Mouse (Mus musculus) ovary, postnatal 10 days (tissue): Measurements from ENCODE around the gene Usp29.

Experiments
- DNase-seq: peaks from one replicate; pipeline ENCODE4 v3.0.0; 2022; ENCODE audit warnings: low spot score

Gene Usp29

GRCm38 (mm10) chr7:6730241-6730640 lies at the start of gene Usp29, which contains the start of gene Peg3:
Gene Usp29 (plus strand): TSS chr7:6730578.
Gene Peg3 (minus strand): TSS chr7:6730431.
- DNase-seq = peak; percentile 61

DNA sequence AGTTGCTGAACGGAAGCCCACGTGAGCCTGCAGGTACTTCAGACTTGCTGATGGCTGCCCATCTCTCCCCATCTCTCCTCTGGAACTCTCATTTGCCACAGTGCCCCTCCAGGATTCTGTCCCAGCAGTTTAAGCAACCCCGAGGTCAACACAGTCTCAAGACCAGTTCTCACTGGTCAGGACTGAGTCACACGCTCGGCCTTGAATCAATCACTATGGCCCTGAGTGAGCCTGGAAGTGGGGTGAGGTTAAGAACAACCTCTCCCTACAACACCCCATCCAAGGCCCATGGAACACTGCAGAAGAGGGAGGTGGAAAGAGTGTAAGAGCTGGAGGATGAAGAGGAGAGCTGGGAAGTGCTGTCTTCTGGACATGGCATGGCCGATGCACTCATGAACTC lies 44.9 kb upstream of the Usp29 start:
- no peak for DNase-seq

- peak; percentile 48 for DNase-seq
Measured at GRCm38 (mm10) chr7:6696241-6697045, 33.9 kb upstream of the Usp29 start, which contains the start of gene Zim1. Gene Zim1 (minus strand): TSS chr7:6696450.

- DNase-seq = no peak
Measured at GRCm38 (mm10) chr7:6699230-6699629, 31.1 kb upstream of the Usp29 start.

DNA sequence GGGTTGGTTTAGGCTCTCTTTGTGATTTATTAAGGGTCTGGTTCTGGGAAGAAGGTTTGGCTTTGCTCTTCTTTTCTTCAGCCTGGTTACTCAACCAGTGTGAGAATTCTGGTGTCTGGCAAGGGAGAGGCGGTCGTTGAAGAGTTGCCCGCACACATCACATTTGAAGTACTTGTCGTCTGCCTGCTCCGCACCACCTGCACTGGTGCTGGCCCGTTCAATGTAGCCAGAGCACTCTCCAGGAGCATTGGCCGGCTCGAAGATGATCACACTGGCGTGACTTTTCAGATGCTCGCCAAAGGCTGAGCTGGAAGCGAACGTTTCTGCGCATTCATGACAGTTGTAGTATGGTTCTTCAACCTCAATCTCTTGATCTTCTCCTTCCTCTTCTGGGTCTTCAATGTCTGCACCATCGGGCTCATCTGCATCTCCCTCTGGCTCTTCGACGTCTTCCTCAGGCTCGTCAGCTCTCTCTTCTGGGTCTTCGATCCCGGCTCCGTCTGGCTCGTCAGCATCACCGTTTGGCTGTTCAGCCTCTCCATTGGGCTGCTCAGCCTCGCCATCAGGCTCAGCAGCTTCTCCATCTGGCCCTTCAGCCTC lies 22.9 kb upstream of the Usp29 start:
- DNase-seq = no peak

- no peak for DNase-seq
Measured at GRCm38 (mm10) chr7:6708451-6709180, 21.8 kb upstream of the Usp29 start.

- DNase-seq = no peak
Measured at GRCm38 (mm10) chr7:6709396-6709795, 21.0 kb upstream of the Usp29 start.

DNA sequence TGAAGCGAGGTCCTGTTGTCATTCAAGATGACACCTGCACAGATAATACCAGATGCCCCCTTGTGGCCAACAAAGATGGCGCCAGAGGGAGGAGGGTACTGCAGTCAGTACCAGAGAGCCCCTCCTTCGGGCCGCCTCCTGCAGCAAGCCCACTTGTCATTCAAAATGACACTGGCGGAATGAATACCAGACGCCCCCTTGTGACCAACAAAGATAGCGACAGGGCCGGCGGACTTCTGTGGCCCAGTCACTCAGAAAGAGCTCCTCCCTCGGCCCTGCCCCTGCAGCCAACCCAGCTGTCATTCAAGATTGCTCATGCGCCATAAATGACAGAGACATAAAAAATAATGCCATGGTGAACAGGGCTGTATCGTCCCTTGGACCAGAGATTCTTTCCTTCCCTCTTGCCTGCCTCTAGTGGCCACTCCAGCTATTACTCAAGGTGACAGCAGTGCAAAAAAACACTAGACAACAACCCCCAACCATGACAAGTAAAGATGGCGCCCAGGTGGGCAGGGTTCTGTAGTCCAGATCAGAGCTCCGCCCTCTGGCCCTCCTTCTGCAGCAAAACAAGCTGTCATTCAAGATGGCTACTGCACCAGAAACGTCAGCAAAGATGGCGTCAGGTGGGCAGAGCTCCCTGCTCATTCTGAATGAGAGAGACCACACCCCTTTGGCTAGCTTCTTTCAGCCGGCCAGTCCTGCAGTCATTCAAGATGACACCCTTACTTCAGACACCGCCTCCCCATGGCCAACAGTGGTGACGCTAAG lies 2.8 kb upstream of the Usp29 start:
- peak; percentile 44 for DNase-seq

- DNase-seq = peak; percentile 45
Measured at GRCm38 (mm10) chr7:6728263-6728931, 2.0 kb upstream of the Usp29 start.

DNA sequence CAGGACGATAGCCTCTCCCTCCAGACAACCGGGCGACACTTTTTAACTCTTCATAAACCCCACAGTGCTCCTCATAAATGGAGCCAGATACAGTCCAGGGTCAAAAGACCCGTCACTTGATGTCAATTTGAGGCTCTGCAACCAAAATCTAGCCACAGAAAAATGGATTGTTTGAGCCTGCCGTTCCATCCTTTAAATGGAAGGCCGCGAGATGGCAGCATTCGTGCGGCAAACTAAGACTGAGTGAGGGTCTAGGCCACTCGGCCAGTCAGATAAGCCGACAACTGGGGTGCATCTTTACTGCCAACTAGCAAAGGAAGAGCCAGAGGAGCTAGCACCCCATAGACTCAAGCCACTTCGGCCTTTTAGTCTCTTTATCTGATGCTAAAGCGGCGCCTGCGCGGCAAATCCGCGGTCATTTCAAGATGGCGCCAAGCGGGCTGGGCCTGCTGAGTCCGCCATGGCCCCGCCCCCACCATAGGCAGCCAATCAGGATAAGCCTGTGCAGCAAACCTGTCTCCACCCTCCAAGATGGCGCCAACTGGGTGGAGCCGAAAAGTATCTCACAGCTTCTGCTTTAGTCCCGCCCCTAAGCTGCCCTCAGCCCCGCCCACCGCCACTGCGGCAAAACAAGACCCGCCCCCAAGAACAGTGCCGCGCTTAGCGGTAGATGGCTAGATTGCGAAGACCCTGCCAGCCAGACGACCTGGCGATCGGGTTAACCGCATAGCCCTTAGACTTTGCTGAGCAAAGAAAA lies 1.1 kb upstream of the Usp29 start:
- peak; percentile 58 for DNase-seq

- no peak for DNase-seq
Measured at GRCm38 (mm10) chr7:6730801-6731200, 423 bp downstream of the Usp29 start.

- no peak for DNase-seq
Measured at GRCm38 (mm10) chr7:6731373-6731772, 995 bp downstream of the Usp29 start.

- no peak for DNase-seq
Measured at GRCm38 (mm10) chr7:6731930-6732329, 1.6 kb downstream of the Usp29 start.

- no peak for DNase-seq
Measured at GRCm38 (mm10) chr7:6736060-6736459, 5.7 kb downstream of the Usp29 start.

DNA sequence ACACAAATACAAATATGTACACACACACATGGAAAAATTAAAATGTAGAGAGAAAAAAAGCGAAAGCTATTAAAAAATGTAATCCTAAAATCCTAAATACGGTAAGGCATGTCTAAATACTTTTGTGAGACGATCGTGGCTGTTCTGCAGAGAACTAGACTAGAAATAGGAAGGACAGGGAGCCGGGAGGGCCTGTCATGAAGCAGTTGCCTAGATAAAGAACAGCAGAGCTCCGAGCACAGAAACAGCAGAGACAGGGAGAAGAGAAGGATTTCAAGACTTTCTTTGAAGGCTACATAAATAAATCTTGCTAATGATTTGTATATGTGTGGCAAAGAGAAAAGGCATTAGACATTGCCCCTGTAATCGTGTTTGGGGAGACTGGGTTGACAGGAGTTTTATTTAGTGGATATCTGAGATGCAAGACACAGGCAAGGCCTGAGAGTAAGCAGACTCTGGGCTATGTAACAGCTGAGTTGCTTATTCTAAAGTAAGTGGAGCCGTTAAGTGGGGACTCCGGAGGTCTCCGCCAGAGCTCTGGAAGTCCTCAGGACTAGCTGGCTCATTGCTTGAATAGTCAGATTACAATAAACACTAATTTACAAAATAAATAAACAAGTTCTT lies 14.0 kb downstream of the Usp29 start:
- no peak for DNase-seq

DNA sequence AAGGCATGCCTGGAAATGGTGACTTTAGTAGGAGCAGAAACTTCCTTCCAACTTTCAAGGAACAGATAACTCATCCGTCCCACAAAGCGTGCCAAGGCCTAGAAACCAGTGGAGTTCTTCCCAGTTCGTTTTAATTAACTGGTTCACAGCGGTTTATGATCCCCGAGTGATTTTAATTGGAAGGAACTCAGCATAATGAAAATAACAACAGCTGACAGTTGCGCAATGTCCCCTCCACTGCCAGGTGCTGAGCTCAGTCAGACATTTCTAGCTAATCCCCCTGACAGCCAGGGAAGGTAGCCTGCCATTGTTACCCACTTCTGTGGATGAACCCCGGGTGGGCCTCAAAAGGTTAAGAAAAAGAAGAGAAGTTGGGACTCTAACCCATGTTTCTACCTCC lies 18.8 kb downstream of the Usp29 start:
- no peak for DNase-seq

DNA sequence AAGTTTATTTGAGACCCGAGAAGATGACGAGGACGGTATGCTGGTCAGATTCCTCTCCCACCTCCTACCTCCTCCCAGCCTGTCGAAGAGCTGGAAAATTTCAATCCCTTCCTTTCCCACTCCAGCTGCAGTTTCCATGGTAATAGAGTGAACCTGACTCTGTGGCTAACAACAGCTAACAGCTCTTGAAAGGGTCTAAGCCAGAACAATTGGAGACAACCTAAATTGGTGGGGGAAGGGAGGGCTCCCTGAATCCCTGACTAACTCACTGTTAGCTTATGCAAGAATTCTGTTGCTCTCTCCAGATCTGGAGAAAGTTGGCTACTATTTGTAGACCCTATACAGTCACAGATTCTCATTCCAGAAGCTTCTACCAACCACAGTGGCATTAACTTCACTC lies 23.1 kb downstream of the Usp29 start:
- DNase-seq = no peak

DNA sequence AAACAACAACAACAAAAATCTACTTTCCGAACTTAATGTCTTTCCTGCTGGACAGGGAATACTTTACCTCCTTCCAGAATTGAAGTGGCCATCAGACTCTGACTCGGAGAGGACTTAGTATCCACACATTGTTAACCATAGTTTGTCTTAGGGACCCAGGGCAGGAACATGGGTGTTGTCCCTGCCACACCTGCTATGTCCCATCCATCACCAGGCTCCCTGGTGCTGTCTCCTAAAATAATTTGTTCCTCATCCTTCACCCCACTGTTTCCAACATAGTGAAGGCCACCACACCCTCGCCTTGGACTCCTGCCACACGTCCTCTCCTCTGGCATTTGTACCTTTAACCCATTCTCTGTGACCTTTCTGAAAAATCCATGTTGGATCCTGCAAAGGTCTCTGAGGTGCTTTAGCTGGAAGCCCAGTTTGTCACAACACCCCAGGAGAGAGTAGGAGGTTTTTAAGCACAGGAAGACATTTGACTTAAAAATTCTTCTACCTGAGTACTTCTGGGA lies 26.5 kb downstream of the Usp29 start:
- DNase-seq = no peak

GRCm38 (mm10) chr7:6759698-6760097 lies 29.3 kb downstream of the Usp29 start:
- no peak for DNase-seq

- DNase-seq = no peak
Measured at GRCm38 (mm10) chr7:6760170-6760569, 29.8 kb downstream of the Usp29 start.
